Mouse (Mus musculus) lung, postnatal 14 days (tissue): ENCODE data around the gene Nr2f1.
"Not testable (repeated sequence)": the region's sequence is repeated elsewhere in the genome, so short reads cannot be mapped to it uniquely, and the experiment has no call there.

Experiments
- DNase-seq: peaks from one replicate; pipeline ENCODE4 v3.0.0; 2021

Gene Nr2f1

GRCm38 (mm10) chr13:78199642-78200160 lies at the start of gene Nr2f1:
Gene Nr2f1, minus strand, starts transcription at chr13:78199757.
- no peak for DNase-seq

- DNase-seq = no peak
These were observed 22.1 kb upstream of the Nr2f1 start for GRCm38 (mm10) chr13:78221680-78222079.

DNA sequence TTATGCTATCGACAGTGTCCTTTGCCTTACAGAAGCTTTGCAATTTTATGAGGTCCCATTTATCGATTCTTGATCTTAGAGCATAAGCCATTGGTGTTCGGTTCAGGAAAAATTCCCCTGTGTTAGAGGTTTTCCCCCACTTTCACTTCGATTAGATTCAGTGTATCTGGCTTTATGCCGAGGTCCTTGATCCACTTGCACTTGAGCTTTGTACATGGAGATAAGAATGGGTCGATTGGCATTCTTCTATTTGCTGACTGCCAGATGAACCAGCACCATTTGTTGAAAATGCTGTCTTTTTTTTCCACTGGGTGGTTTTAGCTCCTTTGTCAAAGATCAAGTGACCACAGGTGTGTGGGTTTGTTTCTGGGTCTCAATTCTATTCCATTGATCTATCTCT lies 20.7 kb upstream of the Nr2f1 start:
- DNase-seq = not testable (repeated sequence)

- no peak for DNase-seq
These were observed 15.7 kb upstream of the Nr2f1 start for GRCm38 (mm10) chr13:78215223-78215622.

GRCm38 (mm10) chr13:78213155-78213554 lies 13.6 kb upstream of the Nr2f1 start:
- DNase-seq = no peak

- DNase-seq = no peak
These were observed 12.6 kb upstream of the Nr2f1 start for GRCm38 (mm10) chr13:78212111-78212510.

DNA sequence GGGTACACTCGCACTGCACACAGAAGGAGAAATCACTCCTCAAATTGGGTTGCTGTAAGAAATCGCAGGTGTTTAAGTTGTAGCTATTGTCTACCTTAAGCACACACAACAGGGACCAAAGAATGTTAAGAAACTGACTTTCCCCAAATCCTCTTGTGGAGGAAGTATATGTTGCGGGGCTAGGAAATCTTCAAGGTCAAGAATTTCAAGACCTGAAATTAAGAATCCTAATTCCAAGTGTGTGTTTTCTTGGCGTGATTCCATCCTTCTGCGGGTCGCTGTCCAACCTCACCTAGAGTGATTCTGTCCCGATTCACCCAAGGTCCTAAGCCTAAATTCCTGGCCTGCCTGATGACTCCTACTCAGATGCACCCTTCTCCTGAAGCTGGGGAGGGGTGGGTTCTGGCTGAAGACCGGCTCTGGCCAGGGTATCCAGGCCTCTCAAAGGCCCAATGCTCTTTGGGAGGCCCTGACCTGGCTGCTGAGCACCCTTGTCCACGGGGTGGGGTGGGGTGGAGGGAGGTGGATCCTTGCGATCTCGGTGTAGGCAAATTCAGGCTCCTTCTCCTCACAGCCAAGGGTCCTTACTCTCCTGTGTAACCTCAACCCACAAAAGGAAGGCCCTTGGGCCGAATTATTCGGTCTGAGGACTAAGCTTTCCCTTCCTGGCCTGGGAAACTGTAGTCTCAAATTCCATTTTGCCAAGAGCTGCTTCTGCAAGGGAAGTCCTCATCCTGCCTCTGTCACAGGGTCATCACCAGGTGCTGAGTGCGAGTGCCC lies 11.9 kb upstream of the Nr2f1 start:
- no peak for DNase-seq

- DNase-seq = no peak
These were observed 11.2 kb upstream of the Nr2f1 start for GRCm38 (mm10) chr13:78210748-78211089.

DNA sequence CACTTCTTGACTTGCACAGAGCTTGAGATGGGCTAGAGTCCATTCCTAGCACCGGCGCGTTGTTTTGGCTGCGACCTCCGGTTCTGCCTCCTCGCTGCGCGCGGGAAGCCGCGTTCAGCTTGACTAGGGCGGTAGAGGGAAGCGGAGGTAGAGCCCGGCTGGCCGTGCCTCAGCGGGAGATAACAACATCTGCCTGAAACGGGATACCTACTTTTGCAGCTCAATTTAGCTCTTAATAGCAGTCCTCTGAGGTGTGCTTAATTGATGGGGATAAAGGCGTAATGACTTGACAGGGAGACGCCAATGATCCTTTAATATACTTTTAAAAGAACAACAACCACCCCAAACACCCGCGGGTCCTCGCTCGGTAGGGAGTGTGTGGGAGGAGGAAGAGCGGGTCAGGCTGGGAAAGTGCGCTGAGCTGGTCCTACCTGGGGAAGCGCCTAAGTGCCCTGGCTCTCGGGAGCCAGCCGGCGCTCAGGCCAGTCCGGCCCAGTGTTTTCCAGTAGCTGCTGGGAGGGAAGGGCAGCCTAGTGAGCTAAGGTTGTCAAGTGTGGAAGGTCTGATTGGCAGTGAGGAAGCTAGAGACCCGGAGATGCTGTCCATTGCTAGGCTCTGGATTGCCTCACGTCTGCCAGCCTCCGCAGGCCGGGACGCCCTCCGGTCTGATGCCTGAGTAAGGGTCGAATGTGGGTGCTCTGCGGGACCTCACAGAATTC lies 10.6 kb upstream of the Nr2f1 start:
- DNase-seq = no peak

DNA sequence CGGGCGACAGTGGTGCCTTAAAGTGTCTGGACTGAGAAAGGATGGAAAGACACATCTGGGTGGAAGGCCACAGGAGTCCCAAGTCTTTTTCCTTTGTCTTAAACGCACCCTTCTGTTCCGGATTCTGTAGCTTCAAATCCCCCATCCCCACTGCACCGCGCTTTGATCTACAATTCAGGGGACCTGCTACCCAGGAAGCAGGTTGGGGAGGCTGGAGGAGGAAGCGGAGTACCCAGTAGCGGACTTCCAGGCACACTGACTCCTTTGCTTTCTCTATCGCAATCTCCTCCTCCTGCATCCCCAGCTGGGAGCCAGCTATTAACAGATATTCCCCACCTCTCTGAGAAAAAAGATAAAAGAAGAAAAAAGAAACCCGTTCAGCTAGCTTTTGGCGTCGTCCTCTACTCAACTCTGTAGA lies 10.1 kb upstream of the Nr2f1 start:
- DNase-seq = no peak

- no peak for DNase-seq
These were observed 9.3 kb upstream of the Nr2f1 start for GRCm38 (mm10) chr13:78208689-78209410.

DNA sequence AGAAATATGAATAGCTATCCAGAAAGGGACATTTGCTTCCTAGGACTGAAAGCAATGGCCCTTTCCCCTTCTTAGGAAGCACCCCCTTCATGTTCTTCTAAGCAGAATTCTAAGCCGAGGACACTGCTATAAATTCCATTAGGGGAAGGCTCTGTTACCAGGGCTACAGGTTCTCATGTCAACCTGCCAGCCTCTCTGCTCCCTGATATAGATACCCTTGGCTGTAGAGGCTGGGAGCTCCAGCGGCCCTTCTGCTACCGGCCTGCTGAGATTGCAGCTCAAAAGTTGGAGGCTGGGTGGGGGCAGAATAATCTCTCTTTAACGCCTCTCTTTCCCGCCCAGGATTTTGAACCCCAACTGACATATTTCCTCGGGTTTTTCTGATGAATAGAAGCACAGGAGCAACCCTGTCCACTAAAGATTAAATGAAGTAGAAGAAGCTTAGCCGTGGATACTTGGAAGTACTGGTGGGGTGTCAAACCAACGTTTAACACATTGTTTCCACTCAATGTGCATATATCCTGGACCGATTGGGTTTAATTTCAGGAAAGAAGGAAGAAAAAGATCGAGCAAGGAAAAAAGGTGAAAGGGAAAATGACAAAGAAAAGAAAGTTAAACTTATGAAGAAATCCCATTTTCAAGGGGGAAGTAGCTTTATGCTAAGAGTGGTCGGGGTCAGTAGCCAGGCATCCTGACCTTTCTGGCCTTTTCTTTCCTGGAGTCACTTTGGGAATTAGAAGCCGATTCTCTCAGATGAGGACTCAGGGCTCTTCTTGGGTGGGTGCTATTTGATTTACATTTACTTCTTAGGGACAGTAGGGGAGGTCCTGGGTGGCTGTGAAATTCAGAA lies 8.5 kb upstream of the Nr2f1 start:
- DNase-seq = no peak

DNA sequence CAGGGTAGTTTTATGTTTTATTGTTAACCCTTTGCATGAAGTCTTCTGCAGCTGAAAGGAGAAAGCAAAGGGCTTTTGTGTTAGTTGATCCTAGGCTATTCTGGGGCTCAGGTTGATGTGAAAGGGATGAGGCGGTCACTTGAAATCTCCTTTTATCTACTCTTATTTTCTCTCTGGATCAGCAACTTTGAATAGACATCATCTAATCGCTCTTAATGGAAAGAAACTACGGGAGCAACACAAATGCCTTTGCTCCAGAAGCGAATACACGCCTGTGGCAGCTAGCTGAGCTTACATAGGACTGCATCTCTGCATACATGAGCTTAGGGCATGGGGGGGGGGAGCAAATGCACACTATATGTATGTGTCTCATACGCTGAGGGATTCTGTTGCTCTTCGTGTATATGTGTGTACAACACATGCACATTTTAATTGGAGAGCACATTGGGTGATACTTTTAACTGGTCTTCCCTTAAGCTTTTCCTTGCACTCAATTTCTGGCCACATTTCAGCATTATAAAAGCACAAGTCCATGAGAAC lies 7.4 kb upstream of the Nr2f1 start:
- no peak for DNase-seq

DNA sequence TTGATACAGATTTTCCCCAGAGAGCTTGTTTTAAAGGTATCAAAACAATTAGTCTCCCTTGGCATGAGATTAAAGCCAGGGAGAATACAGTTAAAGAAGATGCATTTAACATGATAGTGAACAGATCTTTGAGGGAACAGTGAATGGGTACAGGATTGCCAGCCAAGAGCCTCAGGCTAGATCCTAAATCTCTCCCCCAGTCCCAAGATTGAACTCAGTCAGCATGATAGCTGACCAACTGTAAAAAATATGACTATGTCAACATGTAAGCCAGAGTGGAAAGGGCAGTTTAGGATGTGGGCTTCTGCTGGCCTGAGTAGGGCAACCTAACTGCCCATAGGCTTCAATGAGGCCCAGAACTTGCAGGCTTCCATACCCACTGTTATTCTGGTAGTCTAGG lies 5.9 kb upstream of the Nr2f1 start:
- DNase-seq = no peak

- peak; percentile 34 for DNase-seq
These were observed 3.9 kb upstream of the Nr2f1 start for GRCm38 (mm10) chr13:78203348-78204061.

DNA sequence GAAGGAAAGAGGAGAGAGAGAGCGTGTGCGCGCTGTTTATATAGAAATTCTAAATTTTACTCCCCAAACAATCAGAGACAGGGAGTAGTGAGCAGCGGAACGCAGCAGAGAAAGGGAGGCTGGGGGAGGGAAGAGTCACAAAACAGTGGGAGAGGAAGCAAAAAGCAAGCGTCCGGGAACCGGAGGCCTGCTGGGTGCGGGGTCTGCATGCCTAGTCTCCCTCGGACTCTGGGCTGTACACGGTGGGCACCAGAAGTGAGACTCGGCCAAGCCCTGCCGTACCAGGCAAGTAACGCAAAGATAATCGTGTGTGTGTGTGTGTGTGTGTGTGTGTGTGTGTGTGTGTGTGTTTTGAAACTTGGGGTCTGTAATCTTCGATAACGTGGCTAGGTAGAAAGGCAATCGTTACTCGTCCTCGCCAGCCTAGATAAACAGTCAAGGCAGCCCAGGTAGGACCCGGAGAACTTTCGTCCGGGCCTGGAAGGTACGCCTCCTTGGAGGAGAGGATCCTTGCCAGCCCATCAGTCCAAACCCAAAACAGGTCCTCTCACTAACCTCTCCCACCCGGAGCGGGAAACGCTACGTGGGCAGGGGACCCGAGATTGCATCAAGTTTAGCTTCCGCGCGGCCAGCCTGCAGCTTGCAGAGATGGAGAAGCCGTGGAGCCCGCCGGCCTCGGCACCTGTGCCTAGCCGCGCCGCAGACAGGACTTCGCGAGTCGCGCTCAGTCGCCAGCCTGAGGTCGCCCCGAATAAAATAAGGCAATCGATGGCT lies 3.2 kb upstream of the Nr2f1 start:
- no peak for DNase-seq

DNA sequence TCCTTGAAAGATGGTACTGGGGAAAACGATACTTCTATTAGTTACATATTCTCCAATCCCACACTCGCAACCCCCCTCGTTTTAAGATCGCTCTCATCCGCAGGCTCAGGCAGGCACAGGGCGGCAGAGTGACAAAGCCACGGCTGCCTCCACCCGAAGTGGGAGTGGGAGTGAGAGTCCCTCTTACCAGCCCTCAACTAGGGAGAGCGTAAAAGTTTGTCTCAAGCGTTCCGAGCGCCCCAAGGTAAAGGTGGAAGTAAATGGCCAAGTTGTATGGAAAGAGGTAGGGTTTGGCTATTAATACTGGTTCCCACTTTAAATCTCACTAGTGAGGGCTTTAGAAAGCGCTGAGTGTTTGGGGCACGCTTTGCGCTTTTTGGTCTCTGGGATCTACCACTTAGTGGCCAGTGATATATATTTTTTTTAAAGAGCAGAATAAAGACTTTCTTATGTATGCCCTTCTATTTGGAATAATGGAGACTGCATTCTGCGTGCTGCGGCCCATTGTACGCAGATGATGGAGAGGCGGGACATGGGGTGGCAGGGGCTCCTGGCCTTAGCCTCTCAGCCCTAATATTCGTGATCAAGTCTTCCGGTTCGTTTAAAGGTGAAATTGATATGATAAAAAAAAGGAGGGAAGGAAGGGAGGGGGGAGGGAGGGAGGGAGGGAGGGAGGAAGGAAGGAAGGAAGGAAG lies 2.5 kb upstream of the Nr2f1 start:
- DNase-seq = no peak

GRCm38 (mm10) chr13:78200991-78201870 lies 1.7 kb upstream of the Nr2f1 start:
- peak; percentile 84 for DNase-seq

- no peak for DNase-seq
These were observed 850 bp upstream of the Nr2f1 start for GRCm38 (mm10) chr13:78200407-78200806.
